22 mouse cellular contexts compared by ENCODE assay signal in the genomic region with DNA sequence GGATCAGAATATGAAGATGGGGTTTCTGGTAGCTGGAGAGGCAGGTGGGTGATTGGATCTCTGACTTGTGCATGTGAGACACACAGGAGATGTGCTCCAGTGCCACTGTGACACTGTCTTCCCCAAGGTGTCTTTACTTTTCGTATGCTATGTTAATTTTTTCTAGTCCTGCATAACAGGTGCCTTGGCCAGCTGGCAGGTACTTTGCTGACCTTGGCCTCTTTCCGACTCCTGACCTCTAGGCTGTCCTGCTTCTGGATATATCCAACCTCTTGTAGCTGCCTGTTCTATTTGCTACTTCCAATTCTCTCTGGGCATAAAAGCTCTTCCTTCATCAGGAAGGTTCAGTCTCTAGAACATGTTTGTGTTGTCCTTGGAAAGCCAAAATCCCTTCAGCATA. TPM values are rescaled to one million over a fixed set of nuclear protein-coding genes. Genes with fewer than 3 reads are reported as not detected.
DNase-seq lines count a peak whose midpoint lies in the region; ATAC-seq lines count a peak whose summit lies in the region.
"Had no signal": no experiment of that assay in that cellular context is flagged by ENCODE, and none has a peak within 500 bp of the region (broad histone marks: within the 10 kb centered on the region; RNA-seq: fewer than 3 reads in every experiment).

No protein-coding gene starts in this region.

- no peaks in the 10 kb centered on the region for H3K27me3 ChIP-seq in kidney, embryonic 14.5 days (ENCODE audit: control insufficient read depth, insufficient read depth, low read length)
- H3K27me3 ChIP-seq: embryonic facial prominence, embryonic 12.5 days; forebrain, embryonic 12.5 days; heart, embryonic 15.5 days had no signal

- H3K9ac ChIP-seq in kidney, embryonic 14.5 days (ENCODE audit: low read depth, low read length) = no peak overlapping the region
- H3K9ac ChIP-seq: embryonic facial prominence, embryonic 12.5 days; forebrain, embryonic 12.5 days; heart, embryonic 15.5 days; hindbrain, embryonic 14.5 days had no signal

- no peak overlapping the region for H3K4me3 ChIP-seq in kidney, embryonic 14.5 days (ENCODE audit: low read length)
- H3K4me3 ChIP-seq: embryonic facial prominence, embryonic 12.5 days; forebrain, embryonic 12.5 days; heart, embryonic 15.5 days; hindbrain, embryonic 10.5 days had no signal

- no peak overlapping the region for H3K27ac ChIP-seq in kidney, embryonic 14.5 days (ENCODE audit: low read depth, low read length)
- H3K27ac ChIP-seq: embryonic facial prominence, embryonic 12.5 days; forebrain, embryonic 12.5 days; heart, embryonic 15.5 days; hindbrain, embryonic 10.5 days; hindbrain, embryonic 14.5 days had no signal

- 85% methylated on average over 2 of the region's 2 CpGs for WGBS in kidney, embryonic 14.5 days

- no peaks in the 10 kb centered on the region for H3K4me1 ChIP-seq in kidney, embryonic 14.5 days (ENCODE audit: control insufficient read depth, insufficient read depth, low read length)
- H3K4me1 ChIP-seq: embryonic facial prominence, embryonic 12.5 days; forebrain, embryonic 12.5 days; heart, embryonic 15.5 days; hindbrain, embryonic 10.5 days had no signal

- peaks cover 42% of the 10 kb centered on the region for H3K36me3 ChIP-seq in kidney, embryonic 14.5 days (ENCODE audit: control insufficient read depth, insufficient read depth, low read length)

- H3K9me3 ChIP-seq in kidney, embryonic 14.5 days (ENCODE audit: control insufficient read depth, low read length) = no peaks in the 10 kb centered on the region
- H3K9me3 ChIP-seq: embryonic facial prominence, embryonic 12.5 days; forebrain, embryonic 12.5 days; heart, embryonic 15.5 days; hindbrain, embryonic 10.5 days had no signal

- ATAC-seq in kidney, embryonic 14.5 days (ENCODE audit: low FRiP score, low TSS enrichment) = no peak
- ATAC-seq: forebrain, embryonic 16.5 days had no signal

- H3K4me2 ChIP-seq in kidney, embryonic 14.5 days (replicated peaks; ENCODE audit: low read depth, low read length) = no peak overlapping the region
- H3K4me2 ChIP-seq: embryonic facial prominence, embryonic 12.5 days; forebrain, embryonic 12.5 days; heart, embryonic 11.5 days; heart, embryonic 15.5 days; hindbrain, embryonic 14.5 days had no signal

- peak; percentile 67 for DNase-seq in kidney, adult 18-20 months
- DNase-seq in kidney, postnatal 4 days = no peak
- DNase-seq in kidney, postnatal 25 days = peak; percentile 53 to 70
- DNase-seq in kidney, postnatal 36 days = peak; percentile 73 to 74
- no peak for DNase-seq in adrenal gland, adult 8-10 months
- DNase-seq: adrenal gland, adult 2 months; adrenal gland, postnatal 36 days; cerebellum, adult 2 months; cerebellum, postnatal 14 days; embryo, embryonic 11 days; gastrocnemius, postnatal 10 days; heart, adult 18-20 months; heart, postnatal 14 days had no signal

RNA-seq across cellular contexts. Expression of gene Dnase1, which starts 1.2 kb away (rescaled TPM):
- polyA plus RNA-seq in kidney, embryonic 14.5 days (2014; fragmentation: Nextera tagmentation; extraction: Ambion mirVana) = 4.6 and 8.0 TPM in 2 replicates
- total RNA-seq in adrenal gland, adult 8-10 months (2022) = not detected
- total RNA-seq: adrenal gland, adult 2 months; adrenal gland, postnatal 36 days; gastrocnemius, postnatal 10 days; gastrocnemius, postnatal 4 days; heart, adult 18-20 months; heart, postnatal 14 days had no signal
- polyA plus RNA-seq: adrenal gland, adult 2 months had no signal

RNA-seq across cellular contexts. Expression of gene Slx4, which starts 32.0 kb away (rescaled TPM):
- 15.8 and 33.2 TPM in 2 replicates for polyA plus RNA-seq in kidney, embryonic 14.5 days (2014; fragmentation: Nextera tagmentation; extraction: Ambion mirVana)
- 10 to 100 TPM; 22.0 to 41.0 (median 29.6) TPM for total RNA-seq in adrenal gland, adult 8-10 months (2022)

RNA-seq across cellular contexts. Expression of gene Trap1, which starts 42.1 kb away (rescaled TPM):
- 95.9 and 116 TPM in 2 replicates for polyA plus RNA-seq in kidney, embryonic 14.5 days (2014; fragmentation: Nextera tagmentation; extraction: Ambion mirVana)
- total RNA-seq in adrenal gland, adult 8-10 months (2022) = 100 to 1,000 TPM; 151 to 221 (median 194) TPM

RNA-seq across cellular contexts. Expression of gene Nlrc3, which starts 59.1 kb away (rescaled TPM):
- polyA plus RNA-seq in kidney, embryonic 14.5 days (2014; fragmentation: Nextera tagmentation; extraction: Ambion mirVana) = 1.7 and 2.1 TPM in 2 replicates
- total RNA-seq in adrenal gland, adult 8-10 months (2022) = 1 to 10 TPM; 3.0 to 6.3 (median 3.8) TPM

Comparison
In these comparisons a context has a peak if more than half of its experiments do, and no peak if none do; other contexts are left out.
1. DNase-seq: peak in kidney, adult 18-20 months (single experiment), kidney, postnatal 25 days (2 of 2) and kidney, postnatal 36 days (2 of 2); none in kidney, postnatal 4 days (0 of 2) and adrenal gland, adult 8-10 months (single experiment).